Mouse (Mus musculus) adipocyte (in vitro differentiated cells): ENCODE measurements at regions not wholly inside any gene's neighbourhood (a gene's known extent, or its start where the extent isn't known, plus 50 kb on each side); places are given as distances from the start of the nearest gene placed in this dataset.

Experiments used
- DNase-seq: peaks from one replicate; pipeline ENCODE4 v3.0.0-alpha.2; 2016; ENCODE audit warnings: low spot score

DNA sequence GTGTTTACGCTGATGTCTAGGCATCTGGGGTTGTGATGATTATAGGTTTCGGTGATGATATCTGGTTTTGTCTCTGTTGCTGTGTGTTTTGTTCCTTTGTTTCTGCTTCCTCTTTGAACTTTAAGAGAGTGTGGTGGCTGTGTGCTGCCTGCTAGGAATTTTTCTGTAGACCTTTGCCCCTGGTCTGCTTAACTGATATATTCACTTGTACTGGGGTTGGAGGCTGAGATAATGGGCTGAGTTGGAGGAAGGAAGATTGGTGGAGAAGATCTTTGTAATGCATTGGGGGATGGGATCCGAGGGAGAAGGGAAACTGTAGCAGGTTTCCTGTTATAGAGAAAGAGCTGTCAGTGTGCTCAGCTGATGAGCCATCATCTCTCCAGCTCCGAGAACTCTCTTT is 55.8 kb downstream of the Mid1ip1 start:
- DNase-seq: no peak

DNA sequence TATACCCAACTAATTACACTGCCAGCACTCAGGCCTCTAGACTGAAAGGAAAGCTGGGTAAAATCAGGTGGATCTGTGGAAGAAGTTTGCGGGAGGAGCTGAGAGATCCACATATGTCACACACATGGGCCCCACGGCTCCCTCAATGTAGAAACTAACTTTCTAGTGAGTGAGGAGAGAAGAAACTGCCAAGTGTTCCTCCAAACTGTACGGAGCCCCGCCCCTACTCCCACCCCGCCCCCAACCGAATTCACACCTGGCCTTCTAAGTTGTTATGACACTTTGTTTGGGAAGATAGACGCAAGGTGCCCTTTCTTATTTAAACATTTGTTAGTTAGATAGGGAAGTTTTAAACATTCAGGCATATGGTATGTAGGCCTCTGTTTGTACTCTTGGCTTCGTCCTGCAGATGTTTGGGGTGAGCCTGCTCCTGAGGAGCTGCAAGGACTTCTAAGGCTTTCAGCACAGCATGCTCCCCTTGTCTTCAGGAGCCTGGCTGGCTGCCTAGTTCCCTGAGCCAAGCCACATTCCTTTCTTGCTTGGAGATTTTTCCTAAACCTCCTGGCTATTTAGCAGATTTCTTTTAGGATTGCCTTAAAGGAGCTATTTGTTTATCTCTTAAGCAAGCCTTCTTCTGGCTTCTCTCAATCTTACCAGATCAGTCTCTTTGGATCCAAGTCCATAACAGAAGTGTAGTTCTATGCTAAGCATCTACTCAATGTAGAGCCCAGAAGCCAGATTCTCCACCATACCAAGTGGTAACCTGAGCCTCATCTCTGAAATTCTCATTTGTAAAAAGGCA is 61.1 kb downstream of the Mid1ip1 start:
- DNase-seq: peak; percentile 29

DNA sequence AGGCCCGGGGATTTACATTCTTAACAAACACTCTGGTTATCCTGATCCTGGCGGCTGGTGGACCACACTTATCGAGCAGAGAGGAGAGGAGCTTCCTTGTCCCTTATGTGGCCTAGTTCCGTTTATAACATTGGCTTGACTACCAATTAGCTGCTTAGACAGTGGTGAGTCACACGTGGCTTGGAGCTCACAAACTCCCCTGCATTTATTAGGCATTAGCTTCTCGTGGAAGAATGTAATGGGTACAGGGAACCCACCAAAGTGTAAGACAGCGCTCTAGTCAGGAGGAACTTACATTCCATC is 61.7 kb downstream of the Mid1ip1 start:
- no peak for DNase-seq

DNA sequence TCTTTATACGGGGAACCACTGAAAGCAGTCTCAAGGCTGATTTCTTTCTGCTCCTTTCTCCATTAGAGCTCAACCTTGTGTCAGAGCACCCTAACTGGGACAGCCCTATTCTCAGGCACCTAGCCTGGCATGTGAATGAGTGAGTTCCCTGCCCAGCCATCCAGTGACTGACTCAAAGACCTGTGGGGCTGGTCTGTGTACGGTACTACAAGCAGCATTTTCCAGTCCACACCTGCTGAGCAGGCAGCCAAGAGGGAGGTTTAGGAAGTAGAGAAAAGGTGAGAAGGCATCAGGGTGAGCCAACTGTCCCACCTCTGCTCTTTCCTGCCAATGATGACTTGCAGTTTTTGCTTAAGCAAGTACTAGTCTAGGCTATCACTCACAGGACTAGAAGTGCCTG is 63.2 kb downstream of the Mid1ip1 start:
- DNase-seq: no peak

DNA sequence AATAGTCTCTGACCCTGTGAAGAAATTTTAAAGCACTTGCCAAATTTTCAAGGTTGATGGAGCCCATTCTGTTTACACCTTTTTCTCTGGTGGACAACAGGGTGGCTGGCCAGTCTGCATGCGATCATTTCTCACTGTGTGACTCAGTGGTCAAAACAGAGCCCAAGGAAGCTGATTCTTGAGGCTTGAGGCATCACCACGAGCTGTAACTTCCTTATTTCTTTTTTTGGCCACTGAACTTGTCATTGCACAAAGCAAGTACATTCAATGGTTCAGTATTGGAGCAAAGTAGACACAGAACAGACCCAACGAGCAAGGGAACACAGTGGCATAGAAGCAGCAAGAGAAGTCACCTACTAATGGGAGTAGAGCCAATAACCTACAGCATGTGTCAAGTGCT is 71.5 kb downstream of the Mid1ip1 start:
- DNase-seq: no peak

DNA sequence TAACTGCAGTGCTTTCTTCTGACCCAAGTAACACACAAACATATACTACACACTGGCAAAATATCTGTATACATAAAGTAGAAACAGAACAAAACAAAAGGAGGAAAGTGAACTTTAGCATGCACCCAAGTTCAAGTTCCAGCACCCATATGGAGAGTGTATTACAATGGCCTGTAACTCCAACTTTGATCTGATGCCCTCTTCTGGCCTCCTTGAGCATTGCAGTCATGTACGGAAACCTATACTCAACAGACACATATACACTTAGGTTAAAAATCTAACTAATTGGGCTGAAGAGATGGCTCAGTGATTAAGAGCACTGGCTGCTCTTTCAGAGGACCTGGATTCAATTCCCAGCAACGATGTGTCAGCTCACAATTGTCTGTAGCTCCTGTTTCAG is 72.2 kb downstream of the Mid1ip1 start:
- DNase-seq: no peak

DNA sequence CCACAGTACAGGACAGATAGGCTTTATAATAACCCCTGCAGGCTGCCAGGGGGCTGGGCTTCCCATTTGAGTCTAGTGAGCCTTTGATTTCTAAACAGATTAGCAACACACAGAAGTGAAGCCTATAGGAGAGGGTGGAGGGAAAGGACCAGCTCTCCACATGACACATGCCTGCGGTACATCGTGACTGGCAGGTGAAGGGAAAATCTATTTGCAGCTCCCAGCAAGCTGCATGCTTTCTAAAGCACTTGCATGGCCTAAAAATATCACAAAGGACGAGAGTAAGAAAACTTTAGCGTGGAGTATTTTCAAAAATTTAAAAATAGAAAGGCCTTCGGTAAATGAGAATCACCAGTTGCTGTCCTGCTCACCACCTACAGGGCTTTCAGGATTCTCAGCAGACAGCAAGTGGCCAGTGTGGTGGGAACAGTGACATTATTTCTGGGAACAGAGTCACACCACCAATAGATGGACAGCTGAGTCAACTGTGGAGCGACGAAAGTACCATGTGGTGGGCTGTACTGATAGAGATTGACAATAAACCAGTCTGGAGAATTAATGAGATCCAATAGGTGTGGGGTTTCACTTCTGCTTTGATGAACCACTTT is 105.6 kb downstream of the Mid1ip1 start:
- no peak for DNase-seq

DNA sequence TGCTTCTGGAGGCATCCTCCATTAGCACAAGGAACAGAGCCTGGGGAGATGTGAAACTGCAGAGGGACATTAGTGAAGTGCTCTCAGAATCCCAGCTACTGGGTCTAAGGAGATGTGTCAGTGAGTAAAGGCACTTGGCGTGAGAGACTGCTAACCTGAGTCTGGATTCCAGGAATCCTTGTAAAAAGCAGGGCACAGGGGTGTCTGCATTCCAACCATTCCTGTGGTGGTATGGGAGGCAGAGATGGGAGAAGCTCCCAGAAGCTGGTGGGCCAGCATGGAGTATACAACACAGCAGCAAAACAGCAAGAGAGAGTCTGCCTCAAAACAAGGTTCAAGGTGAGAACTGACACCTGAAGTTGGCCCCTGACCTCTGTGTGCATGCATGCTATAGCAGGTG is 118.9 kb downstream of the Mid1ip1 start:
- DNase-seq: no peak

DNA sequence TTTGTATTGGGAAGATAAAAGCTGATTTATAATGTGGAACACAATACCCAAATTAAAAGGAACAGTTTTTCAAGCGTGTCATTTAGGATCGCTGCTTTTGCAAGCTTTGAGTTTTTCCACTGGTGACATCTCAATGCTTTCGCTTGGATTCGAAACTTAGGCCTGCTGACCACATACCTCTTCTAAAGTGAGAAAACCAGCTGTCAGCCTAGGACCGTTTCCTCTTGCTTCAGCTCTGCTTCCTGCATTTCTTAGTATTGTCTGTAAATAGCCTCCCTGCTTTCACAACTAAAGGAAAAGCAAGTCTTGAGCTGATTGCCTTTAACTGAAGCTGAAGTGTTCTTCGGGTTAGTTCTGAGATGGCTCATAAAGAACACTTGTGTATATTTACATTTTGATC is 142.3 kb downstream of the Mid1ip1 start:
- DNase-seq: no peak

DNA sequence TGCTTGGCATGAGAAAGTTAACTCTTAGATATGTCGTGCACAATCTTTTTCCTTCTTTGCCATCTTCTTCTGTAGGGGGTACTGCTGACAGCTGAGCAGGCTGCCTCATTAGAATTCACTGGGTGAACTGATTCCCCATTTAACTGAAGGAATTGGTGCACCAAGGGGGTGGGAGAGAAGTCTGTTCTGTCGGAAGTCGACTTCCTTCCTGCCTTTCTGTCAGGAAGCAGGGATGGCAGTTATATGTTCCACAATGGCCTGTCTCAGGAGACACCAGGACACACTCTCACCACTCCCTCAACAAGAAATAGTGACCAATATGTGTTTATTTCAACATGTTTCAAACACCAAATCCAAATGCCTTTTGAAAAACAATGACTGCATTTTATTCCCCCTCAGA is 142.9 kb downstream of the Mid1ip1 start:
- no peak for DNase-seq

DNA sequence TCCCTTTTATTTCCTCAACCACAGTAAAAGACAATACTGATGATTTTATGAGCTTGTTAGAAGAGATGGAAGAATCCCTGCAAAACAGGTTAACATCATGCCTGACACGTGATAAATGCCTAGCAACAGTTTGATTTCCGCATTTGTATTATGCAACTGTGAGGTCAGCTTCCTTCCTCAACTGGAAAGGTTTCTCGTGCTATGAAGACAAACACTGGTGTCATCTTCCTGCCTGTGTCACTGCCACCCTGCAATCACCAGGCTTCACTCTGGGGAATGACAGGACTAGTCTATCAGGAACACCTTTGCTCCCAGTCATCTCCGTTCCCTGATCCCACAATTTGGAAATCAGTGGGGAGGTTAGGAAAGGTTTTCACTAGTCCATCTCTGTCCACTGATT is 156.8 kb downstream of the Mid1ip1 start:
- no peak for DNase-seq

DNA sequence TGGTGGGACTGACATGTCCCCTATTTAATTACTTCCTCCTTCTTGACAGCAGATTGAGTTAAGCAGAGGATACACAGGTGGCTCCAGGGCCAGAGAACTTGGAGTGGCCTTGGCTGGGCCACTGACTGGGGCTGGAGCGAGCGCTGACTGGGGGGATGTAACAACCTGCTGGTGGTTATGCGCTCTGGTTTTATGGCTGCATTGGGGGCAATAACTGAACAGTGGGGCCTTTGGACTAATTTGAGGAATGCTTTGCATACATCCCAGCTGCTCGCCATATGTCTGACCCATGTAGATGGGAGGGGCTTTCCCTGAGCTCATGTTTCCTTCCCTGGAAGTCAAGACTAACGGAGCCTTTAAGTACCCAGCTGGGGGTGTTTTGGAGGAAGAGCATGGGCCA is 163.0 kb downstream of the Mid1ip1 start:
- no peak for DNase-seq

DNA sequence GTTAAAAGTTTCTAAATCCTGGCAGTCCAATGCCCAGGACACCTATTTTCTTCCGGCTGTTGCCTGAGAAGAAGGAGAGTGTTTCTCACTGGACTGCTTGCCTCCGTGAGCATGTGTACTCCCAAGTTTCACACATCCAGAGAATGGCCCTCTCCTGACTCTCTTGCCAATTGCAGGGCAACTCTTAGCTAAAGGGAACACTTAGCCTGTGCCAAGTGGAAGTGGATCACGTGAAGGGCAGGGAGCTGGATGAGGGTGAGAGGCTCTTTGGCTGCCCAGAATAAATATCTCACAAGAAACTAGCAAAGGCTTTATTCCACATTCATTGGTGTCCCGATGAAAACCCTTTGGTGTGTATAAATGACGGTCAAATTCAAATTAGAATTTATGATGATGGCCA is 164.1 kb downstream of the Mid1ip1 start:
- peak; percentile 66 for DNase-seq

DNA sequence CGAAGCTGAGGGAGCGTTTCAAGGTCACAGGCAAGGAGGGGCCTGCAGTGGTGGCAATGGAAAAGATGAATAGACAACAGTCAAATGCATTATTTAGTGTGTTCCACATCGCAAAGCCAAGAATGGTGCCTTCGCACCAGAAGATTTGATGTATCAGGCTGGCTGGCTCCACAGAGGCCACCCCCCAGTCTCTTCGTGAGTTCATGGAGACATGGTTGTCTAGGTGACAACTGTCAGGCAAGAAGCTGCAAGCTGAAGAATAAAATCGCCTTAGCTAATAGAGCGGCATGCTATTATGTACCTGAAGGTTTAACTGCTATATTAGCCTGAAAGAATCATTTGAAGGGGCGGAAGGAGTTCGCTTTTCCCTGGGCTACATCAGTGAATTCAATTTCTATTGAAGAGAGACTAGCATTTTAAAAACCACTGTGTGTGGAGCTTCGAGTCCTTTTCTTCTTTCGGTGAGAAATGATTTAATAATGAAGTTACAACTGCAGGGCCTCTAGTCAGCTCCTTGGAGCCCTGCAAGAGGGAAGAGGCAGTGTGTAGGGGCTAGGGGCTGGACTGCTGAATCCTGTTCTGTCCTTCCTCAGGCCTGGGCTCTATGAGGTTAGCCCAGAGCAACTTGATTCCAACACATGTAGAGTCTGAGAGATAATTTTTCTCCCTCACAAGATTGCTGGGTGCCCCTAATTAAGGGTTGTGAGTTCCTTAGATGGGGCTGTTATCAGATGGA is 169.1 kb downstream of the Mid1ip1 start:
- no peak for DNase-seq

DNA sequence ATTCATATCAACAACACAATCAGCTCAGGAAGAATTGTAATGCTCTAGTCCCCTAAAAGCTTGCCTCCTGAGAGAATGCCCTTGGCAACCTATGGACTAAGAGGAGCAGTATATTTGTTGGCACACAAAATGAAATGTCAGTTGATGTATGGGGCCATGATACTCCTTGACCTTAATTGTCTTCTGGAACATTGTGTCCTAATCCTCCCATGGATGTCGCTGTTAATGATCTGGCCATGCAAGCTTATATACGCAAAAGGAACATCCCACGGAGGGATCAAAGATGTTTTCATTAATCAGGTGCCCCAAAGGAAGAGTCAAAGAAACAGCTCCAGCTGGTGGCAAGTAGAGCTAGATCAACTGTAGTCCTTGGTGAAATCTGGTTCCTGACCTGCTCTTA is 178.0 kb downstream of the Mid1ip1 start:
- no peak for DNase-seq

DNA sequence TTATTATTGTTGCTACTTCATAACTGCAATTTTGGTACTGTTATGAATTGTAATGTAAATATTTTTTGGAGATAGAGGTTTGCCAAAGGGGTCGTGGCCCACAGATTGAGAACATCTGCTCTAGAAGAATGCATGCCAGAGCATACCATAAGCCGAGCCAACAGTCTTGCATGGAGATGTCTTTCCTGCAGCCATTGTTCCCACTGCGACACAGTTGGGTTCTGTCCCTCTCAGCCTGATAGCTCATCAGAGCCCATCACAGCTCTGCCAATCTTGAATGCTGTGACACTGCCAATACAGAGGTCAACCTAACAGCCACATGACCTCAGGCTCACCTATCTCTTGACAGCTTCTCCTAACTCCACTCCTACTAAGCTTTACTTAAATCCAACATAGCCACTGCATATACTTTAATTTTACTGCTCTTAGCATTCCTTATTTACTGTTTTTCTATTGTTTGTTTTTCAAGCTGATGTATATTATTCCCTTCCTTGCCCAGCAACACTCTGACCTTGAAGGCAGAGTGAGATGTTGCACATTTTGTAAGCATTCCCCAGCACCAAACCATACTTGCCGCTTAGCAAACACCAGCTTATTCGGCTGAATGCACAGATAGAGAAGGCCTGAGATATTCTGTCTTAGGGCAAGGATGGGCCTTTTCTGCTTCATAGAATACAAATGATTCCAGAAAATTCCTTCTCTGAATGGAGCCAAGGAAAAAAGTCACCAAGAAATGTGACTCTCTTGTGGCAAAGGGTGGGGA is 181.6 kb downstream of the Mid1ip1 start:
- DNase-seq: no peak

DNA sequence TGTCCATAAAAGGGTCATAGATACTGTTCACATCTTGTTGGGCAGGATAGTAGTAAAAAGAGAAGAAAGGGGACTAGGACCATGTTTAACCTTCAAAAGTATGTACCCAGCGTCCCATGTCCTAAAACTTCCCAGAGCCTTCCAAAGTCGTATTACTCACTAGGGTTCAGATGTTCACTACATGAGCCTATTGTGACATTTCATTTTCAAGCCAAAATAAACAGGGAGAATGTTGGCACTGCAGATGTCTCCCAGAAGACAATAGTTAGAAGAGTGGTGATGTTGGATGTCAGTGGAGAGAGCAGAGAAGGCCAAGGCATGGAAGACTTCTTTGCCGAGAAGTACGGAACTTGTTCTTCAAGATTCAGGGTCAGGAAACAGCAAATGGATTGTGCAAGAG is 187.9 kb downstream of the Mid1ip1 start:
- DNase-seq: peak; percentile 80

DNA sequence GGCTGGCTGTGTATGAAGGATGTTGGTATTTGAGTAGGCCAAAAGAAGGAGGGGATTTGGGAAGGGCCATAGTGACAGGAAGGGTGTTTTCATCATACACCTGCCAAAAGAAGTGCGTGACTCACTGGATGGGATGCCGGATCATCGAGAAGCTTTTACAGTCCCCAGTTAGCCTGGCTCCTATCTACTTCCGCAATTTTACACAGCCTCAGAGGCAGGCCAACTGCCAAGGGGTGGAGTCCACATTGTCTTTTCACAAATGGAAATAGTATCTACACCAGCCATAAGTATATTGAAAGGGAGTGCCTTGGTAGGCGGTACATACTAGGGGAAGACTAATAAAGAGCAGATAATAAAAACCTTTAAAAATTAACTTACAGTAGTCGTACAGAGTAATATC is 189.3 kb downstream of the Mid1ip1 start:
- no peak for DNase-seq

DNA sequence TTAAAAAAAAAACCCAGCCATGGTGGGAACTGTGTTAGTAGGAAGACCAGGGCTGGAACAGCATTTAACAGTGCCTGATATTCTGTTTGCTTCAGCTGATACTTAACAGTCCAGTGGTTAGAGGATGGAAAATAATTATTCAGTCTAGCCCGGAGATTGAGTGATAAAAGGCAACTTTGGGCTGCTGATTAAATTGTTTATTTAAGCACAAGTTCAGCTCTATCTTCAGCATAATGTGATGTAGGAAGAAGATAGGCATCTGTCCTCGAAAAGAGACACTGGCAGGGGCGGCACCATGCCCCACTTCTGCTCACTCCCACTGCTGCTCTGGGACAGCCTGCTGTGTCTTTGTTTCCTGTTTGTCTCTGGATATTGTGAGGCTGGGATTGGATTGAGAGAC is 190.1 kb downstream of the Mid1ip1 start:
- DNase-seq: no peak

DNA sequence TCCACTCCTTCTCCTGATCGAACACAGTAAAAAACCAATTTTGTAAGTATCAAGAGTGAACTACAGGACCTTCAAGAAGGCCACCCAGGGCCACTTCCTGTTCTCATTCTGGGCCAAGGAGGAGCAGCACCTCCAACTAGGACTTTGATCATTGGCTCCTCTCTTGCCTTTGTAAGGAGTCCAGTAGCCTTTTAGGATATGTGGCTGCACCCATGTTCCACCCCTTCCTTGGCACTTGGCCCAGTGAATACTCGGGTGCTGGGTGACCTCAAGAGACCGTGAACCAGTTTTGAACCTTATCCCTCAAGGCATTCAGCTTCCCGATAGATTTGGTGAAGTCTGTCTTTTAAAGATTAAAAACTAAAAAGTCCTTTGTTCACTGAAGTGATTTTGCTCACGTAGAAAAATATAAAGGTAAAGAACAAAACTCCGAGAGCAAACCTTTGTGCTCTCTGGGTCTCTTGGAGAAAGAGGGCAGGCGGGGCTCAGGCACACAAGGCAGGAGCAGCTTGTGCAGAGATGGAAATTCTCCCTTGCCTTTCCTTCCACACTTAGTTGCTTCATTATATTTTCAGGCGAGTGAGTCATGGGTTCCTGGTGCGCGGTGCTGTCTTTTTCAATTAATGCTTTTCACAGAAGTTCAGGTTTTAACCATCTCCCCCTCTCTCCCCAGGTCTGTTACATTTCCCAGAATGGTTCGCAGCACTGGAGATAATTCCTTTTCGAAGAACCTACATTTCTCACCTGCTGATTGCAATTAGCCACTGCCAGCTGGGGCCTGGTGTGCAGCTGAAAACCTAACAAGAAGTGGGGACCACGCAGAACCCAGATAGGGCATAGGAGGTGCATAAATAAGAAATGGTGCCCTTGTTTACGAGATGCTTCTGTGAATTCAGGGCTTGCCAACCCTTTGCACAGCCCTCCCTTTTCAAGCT is 196.6 kb downstream of the Mid1ip1 start:
- DNase-seq: no peak
